Mouse (Mus musculus) megakaryocyte, adult 5-6 weeks (primary cell): ENCODE measurements around the gene Bcl11a. TPM values are rescaled to one million over a fixed set of nuclear protein-coding genes. Genes with fewer than 3 reads are reported as not detected.
"Not testable (repeated sequence)": the region's sequence is repeated elsewhere in the genome, so short reads cannot be mapped to it uniquely, and the experiment has no call there.

Experiments used
- ATAC-seq: 2 replicates; pipeline ENCODE4 v1.8.0; 2016; ENCODE audit warnings: mild to moderate bottlenecking, inconsistent platforms; ENCODE audit not compliant: poor library complexity, severe bottlenecking
- total RNA-seq, 2 experiments: library from RNA; stranded (forward) in 1 of 2; stranded (reverse) in 1 of 2; fragments of 153-499, 151-499 nt in 1 of 2; fragments of 221-1000, 200-1000 nt in 1 of 2; gene quantifications; 2 replicates each; pipeline versions ENCODE4 v1.2.3 to v1.2.4; 2015 to 2017

Gene Bcl11a
- total RNA-seq, 2 experiments from 2014 or later = 16.2 to 31.4 TPM

GRCm38 (mm10) chr11:24098662-24099061 is 20.8 kb downstream of the Bcl11a start:
- 0 out of 2 replicates have a peak, but pooled peaks have one; percentile 5 for ATAC-seq

DNA sequence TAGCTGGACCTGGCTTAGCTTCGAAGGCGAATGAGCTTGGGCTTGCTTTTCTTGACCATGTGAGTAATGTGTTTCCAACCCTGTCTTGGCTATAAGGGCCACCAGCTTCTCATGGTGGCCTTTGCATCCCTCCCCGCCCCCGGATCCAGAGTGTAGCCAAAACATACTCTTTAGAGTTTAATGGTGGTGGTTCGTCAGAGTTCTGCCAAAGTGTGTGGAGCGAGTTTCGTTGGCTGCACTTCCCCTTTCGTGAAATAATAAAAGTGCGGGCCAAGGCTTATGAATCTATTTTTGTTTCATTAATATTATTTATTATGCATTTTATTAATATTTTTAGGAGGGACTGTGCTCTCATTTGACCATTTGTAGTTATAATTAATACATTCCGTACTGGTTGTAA is 21.4 kb downstream of the Bcl11a start:
- peak; percentile 70 for ATAC-seq

GRCm38 (mm10) chr11:24099886-24100293 is 22.0 kb downstream of the Bcl11a start:
- no peak for ATAC-seq

DNA sequence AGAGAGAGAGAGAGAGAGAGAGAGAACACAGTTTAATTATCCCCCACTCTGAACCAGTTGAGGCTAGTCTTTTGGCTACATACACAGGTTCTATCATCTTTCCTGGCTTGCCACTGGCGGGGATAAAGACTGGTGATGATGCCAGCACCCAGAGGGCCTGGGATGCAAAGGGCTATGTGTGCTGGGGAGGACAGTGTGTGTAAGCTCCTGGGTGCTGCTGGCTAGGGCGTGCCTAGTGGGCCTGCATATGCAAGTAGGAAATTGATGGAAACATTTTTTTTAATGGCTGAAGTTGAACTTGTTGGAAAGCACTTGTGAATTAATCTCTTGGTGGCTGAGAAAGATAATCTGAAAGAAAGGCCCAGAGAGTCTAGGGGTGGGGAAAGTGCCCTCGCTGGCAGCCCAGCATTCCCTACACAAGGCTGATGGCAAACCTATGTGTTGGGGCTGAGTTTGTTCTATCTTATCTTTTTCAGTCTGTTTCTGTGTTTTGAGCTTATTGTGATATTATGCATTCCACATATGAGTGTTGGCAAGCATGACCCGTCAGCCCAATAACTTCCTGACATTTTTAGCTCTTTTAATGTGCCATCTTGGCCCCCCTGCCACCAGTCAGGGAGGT is 22.7 kb downstream of the Bcl11a start:
- 0 out of 2 replicates have a peak, but pooled peaks have one; percentile 15 for ATAC-seq

DNA sequence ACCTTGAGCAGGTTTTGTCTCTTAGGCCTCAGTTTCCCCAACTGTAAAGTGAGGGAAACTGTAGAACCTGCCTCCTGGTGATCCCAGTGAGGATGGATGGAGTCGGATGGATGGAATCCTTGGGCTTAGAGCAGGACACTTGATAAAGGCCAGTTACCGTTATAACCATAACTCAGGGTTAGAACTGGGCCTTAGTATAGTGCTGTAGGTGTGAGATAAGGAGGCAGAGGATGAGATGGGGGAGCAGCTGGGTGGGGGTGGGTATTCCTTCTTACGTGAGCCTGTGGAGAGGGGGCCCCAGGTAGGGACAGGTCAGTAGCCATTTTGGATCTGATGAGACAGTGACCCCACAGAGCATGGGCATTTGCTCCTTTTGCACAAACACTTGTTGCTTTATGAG is 23.8 kb downstream of the Bcl11a start:
- ATAC-seq = no peak

DNA sequence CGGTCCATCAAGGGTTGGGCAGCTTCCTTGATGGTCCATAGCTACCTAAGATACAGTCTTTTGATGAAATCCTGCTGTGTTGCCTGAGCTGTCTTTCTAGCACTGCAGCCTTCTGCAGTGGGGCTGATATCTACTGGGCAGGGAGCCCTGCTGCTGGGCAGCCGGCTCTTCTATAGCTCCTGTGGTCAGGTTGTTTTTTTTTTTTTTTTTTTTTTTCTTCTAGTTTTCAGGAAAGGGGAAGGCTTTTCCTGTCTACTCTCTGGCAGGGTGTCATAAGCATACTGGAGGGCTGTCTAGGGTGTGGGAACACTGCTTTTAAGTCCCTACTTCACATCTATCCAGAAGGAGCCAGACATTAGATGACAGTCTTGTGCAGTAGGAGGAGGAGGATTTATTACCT is 24.5 kb downstream of the Bcl11a start:
- no peak for ATAC-seq

DNA sequence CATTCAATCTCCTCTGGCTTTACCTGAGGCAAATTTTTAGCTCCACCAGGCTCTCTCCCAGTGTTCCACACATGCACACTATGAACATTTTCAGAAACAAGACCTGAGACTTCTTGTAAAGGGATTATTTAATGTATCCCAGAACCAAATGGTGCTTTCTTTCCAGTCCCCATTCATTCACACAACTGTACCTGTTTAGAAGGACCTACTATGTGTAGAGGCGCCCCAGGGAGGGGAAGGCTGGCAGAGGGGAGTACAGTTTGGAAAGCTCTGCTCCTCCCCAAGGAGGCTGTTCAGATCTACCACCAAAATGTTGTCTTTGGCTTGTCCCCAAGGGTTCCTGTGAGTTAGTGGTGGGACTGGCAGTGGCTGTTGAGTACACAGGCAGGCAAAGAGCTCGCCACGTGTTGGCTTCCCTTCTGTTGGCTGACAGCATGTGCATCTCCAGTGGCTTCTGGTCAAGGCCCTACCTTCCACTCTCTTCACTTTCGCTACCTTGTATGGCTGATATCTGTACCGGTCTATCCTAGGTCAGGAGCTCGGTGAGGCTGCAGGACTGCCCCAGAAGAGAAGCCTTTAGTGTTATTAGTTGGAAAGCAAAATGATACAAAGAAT is 25.4 kb downstream of the Bcl11a start:
- ATAC-seq = no peak

DNA sequence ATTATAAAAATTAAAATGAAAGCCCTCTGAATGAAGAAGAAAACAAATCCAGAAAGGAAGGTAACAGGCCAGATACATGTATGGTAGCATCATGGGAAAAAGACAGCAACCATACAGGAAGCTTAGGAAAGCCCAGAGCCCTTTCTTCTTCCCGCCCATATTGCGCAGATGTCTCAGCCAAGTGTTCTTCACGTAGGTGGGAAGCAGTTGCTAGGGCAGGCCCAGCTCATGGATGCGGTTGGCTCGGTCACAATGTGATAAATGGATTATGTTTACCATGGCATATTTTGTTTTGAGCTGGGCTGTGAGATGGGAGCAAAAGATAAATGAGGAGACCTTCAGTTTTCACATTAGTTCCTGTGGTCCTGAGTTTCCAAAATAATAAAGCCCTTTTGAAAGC is 29.6 kb downstream of the Bcl11a start:
- ATAC-seq = no peak

- ATAC-seq = no peak
Observed at GRCm38 (mm10) chr11:24108974-24109373, 31.1 kb downstream of the Bcl11a start.

GRCm38 (mm10) chr11:24109388-24109787 is 31.5 kb downstream of the Bcl11a start:
- no peak for ATAC-seq

DNA sequence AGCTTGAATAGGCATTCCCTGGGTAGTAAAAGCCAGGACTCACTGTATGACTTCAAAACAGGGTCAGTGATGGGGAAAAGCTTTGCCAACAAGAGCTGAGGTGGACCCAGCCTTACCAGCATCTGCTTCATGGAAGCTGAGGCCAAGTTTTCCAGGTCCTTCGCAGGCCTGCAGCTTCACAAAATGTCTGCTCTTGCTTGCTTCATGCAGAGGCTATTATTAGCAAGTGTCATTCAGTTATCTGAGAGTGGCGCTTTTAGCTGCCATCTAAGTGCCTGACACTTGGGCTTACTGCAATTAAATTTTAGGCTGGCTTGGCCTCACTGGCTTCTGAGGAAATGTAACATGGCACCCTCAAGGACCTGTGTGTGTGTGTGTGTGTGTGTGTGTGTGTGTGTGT is 32.3 kb downstream of the Bcl11a start:
- no peak for ATAC-seq

GRCm38 (mm10) chr11:24111720-24112119 is 33.9 kb downstream of the Bcl11a start:
- ATAC-seq = peak; percentile 82

- no peak for ATAC-seq
Observed at GRCm38 (mm10) chr11:24115017-24115752, 37.3 kb downstream of the Bcl11a start.

DNA sequence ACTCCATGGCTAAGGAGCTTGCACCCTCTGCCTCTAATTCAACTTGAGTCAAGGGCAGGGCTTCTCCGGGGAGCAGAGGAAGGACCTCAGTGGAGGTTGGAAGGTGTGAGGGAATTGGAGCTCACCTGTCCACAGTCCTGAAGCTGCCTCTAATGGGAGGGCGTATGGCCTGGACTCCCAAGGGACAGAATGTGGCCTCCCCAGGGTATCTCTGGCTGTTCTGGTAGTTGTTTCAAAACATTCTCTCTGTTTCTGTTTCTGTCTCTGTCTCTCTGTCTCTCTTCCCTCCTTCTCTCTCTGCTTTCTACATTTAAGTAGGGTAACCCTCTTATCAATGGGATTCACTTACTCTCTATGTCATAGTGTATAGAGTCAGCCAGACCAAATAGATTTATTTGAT is 38.2 kb downstream of the Bcl11a start:
- no peak for ATAC-seq

DNA sequence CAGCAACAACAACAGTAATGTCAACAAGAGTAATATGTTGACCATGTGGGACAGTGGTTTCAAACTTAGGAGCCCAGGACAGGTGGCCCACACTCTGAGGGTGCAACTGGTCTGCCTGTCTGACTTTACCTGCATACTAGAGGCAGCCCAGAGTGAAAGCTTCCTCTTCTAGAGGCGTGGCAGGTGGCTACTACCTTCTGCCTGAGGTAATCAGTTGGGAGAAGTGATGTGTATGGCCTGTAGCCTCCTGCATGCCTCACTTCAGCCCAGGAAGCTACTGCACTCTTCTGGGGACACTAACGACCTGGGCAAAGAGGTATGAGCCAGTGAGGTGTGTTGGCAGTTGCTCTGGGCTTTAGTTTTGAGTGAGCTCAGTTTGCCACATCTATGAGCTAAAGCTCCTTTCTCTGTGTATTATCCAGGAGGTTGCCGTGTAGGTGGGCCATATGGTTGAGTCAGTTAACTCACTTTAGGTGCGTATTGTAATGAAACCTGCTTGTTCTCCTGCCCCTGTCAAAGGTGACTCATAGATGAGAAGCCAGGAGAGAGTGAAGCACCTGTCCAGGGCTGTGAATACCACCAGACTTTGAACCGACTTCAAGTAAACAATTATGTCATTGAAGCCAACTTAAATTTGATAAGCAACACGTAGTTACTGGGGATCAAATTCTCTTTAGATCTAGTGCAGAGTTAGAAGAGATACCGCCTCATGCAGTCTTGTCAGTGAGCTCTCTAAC is 38.9 kb downstream of the Bcl11a start:
- no peak for ATAC-seq

GRCm38 (mm10) chr11:24121136-24121535 is 43.3 kb downstream of the Bcl11a start:
- ATAC-seq = peak; percentile 33

DNA sequence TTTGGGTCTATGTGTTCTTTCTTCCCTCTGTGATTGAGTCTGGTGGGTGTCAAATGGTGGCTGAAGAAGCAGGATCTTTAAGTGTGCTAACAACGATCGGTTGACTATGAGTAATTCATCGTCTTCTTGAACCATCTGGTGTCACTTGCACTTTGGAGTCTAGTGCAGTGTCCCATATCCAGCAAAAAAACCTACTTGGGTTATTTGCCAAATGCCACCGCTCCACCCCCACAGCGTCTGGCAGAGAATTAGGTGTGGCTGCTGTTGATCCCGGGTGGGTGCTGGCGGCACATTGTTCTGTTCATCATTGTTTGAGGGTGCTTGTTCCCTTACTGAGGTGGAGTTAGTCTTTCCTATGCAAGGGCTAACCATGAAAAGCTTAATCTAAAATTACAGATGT is 45.0 kb downstream of the Bcl11a start:
- ATAC-seq = no peak

- ATAC-seq = no peak
Observed at GRCm38 (mm10) chr11:24123991-24124390, 46.1 kb downstream of the Bcl11a start.

DNA sequence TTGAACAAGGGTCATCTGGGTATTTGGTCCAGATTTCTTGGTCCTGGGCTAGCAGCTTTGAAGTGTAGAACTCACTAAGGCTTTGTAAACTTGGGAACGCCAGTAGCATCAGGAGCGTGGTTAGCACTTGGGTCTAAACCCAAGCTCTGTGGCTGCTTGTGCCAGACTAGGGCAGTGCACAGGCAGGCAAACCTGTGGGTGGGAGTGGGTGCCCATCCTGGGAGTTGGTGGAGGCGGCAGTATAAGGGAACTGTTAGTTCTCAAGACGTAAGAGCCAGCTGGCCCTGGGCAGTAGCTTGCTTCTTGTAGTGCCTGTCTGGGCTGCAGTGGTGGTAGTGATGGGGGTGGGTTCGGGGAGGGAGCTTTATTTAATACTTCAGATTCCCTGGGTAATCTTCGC is 47.2 kb downstream of the Bcl11a start:
- no peak for ATAC-seq

DNA sequence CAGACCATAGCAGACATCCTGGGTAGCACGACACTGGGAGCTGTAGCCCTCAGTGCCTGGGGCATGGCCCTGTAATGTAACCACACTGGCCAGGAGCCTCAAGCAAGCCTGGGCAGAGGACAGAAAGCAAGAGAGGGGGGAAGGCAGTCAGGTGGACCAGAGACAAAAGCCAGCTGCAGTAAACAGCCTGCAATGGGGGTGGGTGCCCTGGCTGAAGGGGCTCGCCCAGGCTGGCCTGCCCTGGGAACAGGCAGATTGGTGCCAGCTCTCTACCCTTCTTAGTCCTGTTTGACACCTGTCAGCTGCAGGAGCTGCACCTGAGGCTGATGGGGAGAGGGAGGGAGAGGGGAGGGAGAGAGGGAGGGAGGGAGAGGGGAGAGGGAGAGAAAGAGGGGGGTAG is 50.1 kb downstream of the Bcl11a start:
- no peak for ATAC-seq

DNA sequence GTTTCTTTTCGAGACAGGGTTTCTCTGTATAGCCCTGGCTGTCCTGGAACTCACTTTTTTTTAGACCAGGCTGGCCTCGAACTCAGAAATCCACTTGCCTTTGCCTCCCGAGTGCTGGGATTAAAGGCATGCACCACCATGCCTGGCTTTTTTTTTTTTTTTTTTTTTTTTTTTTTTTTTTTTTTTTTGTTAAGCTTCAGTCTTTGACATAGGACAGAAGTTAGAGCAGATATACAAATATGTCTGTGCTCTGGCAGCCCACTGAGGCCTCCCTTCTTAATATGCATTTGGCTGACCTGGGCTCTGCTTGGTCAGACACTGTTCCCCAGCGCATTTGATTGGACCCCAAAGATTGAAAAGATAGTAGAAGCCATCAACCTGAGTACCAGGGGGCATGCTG is 51.0 kb downstream of the Bcl11a start:
- ATAC-seq = not testable (repeated sequence)
